Mouse (Mus musculus) ovary, postnatal 36 days (tissue): ENCODE data around the gene Dcaf11.
A peak's percentile ranks its signal among the peaks of the same experiment; 100 is the strongest.

ENCODE experiments used
- DNase-seq: peaks from one replicate; pipeline ENCODE4 v3.0.0; 2022; ENCODE audit warnings: low spot score, mixed read lengths

Dcaf11 gene

DNA sequence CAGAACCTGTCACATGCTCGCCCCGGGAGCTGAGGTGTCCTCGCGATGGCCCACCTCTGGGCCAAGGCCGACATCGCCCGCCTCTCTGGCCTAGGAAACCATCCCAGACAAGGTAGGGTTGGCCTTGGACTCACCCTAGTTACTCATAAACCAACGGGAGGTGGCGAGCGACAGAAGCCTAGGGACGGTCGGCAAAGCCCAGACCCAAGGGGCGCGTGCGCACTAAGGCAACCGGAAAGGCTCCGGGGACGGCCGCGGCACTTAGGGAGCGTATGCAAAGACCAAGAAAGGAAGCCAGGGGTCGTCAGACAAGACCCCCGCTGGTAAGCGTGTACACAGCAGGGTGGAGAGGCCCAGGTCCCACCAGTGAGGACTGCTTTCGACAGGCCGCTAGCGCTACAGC, at the start of gene Dcaf11:
Gene Dcaf11 (plus strand): TSS at position 208 of the 403 bp plus-strand sequence.
- DNase-seq, result peak; percentile 86

DNA sequence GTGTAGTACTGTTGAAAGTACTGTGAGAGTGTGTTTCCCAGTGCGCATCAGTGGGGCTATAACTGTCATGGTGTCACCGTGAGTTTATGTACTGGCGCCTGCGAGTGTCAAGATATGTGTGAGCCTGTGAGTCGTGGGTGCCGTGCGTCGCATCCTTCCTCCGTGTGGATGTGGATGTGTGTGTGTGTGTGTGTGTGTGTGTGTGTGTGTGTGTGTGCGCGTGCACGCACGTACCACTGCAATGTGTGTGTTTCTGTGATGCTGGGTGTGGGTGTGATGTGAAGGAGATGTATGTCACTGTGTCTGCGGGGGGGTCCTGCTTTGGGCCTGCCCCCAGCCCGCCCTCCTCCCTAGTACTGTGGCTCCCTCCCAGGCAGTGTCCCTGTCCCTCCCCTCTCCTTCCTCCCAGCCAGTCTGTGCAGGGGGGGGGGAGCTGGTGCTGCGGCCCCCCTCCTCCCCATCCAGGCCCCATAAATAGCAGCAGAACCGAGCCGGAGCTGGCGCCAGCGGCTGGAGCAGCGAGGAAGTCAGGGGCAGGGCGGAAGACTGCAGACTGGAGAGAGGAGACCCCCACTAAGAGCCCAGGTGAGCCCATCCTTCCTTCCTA, 49.6 kb upstream of the Dcaf11 start, which contains the start of gene Cpne6:
Gene Cpne6 (plus strand): TSS at position 321 of the 607 bp plus-strand sequence.
- DNase-seq, result no peak

DNA sequence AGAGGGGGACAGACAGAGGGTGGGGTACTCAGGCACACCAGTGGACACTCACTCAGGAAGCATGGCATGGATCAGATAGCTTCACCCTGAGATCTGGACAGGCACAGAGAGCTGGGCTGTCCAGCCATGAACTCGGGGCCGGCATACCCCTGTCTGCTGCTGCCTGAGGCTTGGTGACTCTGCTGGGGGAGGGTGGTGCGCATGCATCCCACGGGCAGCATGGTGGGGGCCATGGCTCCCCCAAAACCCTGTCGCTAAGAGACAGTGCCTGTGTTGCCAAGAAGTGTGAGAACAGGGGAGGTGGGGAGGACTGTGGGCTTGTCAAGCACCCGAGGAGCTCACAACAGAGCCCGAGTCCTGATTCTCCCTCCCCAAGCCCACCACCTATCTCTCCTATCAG, 48.8 kb upstream of the Dcaf11 start:
- DNase-seq, result no peak

DNA sequence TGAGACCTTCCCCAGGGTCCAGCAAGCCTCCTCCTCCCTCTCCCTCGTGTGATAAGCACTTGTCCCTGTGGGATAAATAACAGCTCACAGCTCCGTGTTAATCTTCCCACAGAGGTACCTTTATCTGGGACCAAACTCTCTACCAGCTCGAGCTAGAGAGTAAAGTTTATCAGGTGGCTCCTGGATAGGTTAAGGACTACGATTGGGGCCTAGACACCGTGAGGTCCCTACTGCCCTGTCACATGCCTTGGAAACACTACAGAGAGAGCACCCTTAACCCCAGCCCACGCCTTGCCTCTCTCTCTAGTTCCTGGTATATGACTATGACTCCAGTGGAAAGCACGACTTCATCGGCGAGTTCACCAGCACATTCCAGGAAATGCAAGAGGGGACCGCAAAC, 45.9 kb upstream of the Dcaf11 start:
- no peak for DNase-seq

DNA sequence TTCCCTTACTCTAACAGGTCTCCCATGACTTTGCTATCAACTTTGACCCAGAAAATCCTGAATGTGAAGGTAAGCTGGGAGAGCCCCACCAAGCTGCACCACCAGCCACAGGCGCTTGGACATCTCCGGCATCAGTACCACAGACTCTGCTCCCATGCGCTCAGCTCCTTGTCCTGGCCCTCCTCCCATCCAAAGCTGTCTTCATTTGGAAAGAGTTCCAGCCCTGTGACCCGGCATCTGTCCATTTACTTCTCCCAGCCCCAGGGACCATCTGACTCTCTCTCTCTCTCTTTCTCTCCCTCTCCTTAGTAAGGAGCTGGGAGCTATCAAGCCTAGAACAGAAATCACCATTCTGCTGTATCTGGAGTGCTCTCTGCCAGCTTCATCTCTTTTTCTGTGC, 44.0 kb upstream of the Dcaf11 start:
- no peak for DNase-seq

DNA sequence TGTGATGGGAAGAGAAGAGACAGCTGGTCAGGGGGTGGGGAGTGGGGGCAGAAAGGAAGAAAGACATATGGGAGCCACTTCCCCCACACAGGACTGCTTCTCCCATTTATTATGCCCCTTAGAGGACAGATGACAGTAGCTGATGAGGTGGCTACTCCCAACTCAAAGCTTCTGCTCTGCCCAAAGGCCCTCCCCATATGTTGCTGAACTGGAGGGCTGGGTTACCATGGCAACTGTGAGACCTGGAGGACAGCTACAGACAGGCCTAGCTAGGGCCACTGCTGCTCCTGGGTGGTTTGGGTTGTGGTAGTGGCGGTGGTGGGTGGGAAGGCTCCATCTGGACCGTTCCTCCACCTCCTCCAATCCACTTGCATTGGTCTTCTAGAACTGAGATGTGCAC, 40.9 kb upstream of the Dcaf11 start:
- no peak for DNase-seq

DNA sequence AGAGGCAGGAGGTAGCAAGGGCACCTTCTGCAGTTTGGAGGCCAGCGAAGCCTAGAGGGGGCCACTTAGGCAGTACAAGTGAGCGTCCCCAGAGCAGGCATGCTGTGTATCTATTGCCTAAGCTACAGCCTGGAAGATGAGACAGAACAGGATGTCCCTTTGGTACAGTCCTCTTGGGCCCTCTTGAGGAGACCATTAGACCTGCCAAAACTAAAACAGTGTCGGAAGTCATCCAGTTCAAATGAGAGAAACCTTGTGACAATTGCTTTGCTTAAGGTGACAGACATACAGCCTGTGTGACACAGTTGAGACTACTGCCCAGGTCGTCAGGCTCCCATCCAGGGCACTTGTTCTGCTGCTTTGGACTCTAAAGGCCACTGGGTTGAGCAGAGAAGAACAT, 40.2 kb upstream of the Dcaf11 start:
- DNase-seq, result no peak

DNA sequence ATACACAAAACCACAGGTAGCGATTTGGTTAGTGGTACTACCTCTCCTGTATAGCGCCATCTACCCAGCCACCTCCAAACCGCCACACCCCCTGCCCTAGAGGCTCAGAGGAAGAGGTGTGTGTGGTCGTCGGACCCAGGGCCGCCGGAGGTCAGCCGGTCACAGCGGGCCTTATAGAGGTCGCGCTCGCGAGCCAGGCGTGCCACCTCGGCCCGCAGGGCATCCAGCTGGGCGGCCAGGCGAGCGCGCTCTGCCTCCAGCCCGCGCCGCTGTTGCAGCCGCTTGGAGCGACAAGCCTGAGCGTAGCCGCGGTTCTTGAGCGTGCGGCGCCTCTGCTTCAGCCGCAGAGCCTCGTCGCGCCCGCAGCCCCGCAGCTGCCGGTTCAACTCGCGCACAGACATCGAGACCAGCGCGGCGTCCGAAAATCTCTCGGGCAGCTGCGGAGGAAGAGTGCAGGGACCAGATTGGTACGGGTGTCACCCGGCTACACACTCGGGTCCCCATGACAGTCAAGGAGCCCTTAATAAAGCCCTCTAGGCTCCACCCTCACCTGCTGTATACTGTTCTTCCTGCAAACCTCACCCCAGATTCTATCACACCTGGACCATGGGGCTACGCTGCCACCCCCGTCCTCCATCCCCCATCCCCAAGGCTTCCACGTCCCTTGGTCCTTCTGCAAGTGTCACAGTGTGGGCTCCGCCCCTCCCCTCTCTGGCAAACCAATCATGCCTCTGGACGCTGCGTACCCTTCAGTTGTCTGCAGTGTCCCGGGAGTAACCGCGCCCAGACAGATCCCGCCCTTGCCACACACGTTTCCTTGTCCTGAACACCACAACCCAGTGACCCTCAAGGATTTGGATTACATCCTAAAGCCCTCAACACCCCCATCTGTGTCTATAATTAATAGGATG, 39.1 kb upstream of the Dcaf11 start:
- no peak for DNase-seq

DNA sequence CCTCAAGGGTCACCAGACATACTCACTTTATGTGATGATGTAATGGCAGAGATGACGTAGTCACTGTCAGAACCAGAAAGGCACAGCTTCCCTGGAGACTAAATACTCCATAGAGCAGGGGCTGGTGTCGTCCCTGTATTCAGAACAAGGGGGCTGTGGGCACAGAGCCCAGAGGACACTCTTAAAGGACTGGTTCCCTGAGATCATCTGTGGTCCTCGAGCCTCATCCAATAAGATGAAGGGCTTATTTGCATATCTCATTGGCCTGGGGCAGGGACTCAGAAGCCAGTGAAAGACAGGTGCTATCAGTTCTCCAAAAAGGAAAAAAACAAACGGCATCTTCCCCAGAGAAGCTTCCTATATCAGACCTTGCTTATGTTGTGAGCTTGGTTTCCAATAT, 35.7 kb upstream of the Dcaf11 start:
- no peak for DNase-seq

DNA sequence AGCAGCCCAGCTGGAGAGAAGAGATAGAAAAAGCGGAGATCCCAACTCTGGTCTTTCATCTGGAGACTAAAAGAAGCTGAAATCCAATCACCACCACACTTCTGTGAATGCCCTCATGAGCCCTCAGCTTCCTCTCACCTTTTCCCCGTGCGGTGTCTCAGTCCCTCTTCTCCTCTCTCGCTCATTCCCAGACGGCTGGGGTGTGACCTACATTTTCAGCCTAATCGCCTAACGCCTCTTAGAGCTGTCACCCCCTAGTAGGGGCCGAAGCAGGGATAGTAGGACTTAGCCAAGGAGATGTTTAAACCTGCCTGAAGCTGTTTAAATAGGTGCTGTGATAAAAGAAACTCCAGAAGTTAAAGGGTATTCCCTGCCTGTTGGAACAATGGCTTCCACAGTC, 35.0 kb upstream of the Dcaf11 start, which contains the start of gene Nrl:
Gene Nrl (minus strand): TSS at position 197 of the 400 bp plus-strand sequence.
- DNase-seq, result no peak

DNA sequence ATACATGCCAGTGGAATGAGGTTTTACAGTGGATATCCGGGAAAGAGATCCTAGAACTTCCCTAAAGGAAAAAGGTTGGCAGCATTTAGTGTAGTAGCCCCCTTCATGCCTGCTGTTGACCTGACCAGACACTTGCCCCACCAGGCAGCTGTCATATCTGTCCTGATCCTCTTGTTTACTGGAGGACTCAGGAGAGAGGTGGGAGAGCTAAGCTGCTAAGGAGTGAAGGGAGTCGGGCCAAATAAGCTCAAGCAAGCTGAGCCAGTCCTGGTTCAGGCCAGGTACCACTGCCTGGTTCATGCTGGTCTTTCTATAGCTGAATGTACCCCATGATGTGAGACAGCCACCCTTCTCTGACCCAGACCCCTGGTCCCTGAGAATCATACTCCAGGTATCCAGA, 33.1 kb upstream of the Dcaf11 start:
- DNase-seq, result no peak

DNA sequence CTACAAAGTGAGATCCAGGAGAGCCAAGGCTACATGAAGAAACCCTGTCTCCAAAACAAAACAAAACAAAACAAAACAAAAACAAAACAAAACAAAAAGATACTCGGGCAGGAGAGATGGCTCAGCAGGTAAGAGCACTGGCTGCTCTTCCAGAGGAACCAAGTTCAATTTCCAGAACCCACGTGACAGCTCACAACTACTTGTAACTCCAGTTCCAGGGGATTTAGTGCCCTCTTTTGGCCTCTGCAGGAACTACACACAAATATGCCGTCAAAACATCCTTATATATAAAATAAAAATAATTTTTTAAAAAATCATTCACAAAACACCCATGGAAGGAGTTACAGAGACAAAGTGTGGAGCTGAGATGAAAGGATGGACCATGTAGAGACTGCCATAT, 31.9 kb upstream of the Dcaf11 start:
- no peak for DNase-seq

DNA sequence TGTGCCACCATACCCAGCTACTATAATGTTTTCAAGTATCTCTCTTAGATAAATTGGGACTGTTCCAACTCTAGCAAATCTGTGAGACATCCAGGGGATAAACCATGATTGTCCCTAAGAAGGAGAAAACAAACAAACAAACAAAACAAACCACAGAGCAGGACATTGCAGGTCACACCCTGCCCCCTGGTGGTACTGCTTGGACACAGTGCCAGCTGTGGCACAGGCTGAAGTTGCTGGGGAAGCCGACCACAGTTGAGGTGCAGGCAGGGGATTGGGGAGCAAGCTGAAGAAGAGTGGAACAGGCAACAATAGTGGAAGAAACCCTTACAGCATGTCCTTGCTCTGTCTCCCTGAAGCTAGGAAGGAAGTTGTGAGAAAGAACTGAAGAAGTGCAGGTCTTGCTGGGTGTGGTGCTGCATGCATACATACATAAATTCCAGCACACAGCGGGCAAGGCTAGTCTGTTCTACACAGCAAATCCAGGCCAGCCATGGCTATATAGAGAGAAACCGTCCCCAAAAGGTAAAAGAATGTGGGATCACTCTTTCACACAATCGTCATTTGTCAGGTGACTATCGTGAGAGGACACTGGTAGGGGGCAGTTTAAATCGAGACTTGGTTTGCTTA, 23.6 kb upstream of the Dcaf11 start:
- peak; percentile 37 for DNase-seq

DNA sequence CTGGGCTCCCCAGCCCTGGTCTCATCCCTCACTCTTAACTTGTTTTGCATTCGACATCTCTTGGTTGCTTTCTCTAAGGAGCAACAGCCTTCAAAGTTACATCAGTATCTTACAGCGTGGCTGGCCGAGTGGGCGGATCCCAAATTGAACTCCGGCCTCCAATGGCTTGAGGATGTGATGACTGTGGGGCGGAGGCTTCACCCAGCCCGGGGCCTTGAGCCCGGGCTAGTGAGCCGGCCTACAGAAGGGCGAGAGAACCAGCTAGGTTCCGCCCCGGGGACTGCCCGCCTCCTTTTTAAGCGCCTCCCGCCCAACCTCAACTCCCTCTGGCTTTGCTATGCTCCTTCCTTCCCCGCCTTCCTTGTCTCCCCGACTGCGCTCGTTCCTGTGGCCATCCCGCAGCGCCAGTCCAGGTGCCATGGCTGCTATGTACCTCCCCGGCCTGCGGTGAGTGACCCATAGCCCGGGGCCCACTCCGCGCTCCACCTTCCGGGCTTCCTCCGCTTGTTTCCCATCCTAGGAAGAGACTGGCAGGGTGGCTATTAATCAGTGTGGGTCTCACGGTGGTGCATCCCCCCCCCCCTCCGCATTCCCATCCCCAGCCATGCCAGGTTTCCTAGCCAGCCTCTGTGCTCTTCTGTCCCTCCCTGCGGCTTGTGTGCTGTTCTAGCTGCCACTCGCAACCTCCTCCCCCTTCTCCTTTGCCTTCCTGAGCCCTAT, 19.6 kb upstream of the Dcaf11 start, which contains the start of gene Pck2:
Gene Pck2 (plus strand): TSS at position 200 of the 720 bp plus-strand sequence.
- DNase-seq, result peak; percentile 90

DNA sequence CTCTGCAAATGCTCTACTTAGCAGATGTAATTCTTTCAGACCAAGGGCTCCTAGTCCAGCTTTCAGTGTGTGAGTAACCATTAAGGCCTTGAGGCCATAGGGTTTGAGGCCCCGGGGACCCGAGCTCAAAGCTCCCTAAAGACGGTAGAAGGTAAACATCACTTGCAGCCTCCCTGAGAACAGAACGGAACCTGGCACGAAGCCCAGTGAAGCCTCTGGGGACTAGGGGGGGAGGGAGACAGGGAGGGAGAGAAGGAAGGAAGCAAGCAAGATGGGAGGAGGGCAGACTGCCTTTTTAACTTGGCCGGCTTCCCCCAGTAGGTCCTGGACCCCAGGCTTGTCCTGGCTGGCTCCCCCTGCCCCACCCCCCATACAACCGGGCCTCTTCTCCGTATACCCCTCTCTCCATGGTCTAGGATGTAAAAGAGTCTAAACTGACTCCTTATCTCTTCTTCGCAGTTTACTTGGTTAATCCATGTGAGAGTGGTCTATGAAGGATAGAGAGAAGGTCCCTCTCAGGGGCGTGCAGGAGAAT, 19.0 kb upstream of the Dcaf11 start:
- DNase-seq, result peak; percentile 82

DNA sequence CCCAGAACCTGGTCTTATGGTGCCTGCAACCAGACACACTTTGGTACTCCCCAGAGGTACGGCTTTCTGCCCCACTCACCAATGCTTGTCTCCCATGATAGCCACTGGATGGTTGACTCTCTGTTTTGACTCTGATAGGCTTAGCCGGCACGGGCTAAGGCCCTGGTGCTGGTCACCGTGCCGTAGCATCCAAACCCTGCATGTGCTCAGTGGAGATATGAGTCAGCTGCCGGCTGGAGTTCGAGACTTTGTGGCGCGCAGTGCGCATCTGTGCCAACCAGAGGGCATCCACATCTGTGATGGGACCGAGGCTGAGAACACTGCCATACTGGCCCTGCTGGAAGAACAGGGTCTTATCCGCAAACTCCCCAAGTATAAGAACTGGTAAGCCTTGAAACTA, 17.5 kb upstream of the Dcaf11 start:
- DNase-seq, result no peak

DNA sequence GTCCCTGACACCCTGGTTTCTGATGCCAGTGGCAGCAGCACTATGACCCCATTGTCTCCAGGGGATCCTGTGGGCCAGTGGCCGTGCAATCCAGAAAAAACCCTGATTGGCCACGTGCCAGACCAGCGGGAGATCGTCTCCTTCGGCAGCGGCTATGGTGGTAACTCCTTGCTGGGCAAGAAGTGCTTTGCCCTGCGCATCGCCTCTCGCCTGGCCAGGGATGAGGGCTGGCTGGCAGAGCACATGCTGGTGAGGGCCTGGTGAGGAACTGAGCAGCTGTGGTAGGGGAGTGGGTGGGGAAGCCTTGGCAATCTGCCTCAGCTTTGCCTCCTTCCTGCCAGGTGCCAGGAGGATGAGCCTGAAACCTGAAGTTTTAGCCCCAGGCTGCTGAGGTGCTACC, 15.5 kb upstream of the Dcaf11 start:
- peak; percentile 19 for DNase-seq

DNA sequence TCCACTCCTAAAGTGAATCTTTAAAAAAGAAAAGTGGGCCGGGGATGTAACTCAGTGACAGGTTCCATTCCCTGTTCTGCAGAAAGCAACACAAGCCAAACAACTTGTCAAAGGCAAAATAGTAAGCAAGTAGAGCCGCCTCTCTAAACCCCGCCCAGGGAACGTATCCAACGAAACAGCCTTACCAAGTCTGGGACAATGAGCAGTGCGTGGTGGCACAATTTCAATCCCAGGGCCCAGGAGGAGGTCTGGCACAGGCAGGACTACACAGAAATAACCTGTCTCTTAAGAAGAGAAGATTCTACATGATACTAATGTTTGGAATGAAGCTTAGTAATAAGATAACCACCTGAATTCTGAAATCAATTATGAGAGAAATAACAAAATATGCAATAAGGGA, 9.6 kb upstream of the Dcaf11 start:
- DNase-seq, result no peak

DNA sequence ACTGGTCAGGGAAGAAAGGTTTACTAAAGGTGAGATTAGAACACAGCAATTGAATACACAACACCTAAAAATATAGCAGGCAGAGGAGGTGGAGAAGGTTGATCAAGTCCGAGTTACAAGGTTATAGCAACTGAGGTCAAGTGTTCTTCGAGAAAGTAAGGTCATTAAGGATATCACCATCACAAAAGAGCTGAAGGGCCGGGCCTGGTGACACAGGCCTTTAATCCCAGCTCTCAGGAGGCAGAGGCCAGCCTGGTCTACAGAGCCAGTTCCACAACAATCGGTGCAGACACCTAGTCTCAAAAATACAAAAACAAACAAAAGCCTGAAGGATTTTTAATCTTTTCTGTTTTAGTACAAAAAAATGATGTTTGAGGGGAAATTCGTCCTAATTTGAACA, 8.5 kb upstream of the Dcaf11 start:
- DNase-seq, result no peak

DNA sequence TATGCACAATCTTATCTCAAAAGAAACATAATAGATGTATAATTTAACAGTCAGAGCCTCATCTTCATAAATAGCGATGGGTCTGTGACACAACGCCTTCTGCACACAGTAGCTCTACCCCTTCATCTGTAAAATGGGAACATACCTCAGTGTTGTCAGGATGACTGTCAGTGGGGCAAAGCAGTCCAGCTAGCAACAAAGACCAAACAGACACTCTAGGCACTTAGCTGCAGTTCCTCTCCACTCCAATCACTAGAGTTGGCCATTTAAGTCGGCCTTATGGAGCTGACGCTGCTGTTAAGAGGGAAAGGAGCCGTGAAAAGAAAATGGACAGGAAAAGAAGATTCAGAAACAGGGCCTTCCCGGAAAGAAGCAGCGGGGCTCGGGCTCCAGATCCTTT, 8.0 kb upstream of the Dcaf11 start:
- no peak for DNase-seq

DNA sequence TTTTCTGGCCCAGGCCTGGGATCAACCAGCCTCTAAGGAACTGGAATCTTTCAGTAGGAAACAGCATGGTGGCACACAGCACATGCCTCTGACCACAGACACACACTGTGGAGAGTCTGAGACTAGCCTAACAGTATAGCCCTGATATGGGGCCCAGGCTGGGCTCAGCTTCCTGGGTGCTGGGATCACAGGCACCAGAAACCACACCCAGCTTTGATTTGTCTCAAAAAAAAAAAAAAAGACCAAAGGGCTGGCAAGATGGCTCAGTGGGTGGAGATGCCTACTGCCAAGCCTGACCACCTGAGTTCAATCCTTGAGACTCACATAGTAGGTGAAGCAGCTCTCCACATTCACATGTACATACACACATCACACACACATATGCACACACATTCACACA, 5.2 kb upstream of the Dcaf11 start:
- DNase-seq, result no peak

DNA sequence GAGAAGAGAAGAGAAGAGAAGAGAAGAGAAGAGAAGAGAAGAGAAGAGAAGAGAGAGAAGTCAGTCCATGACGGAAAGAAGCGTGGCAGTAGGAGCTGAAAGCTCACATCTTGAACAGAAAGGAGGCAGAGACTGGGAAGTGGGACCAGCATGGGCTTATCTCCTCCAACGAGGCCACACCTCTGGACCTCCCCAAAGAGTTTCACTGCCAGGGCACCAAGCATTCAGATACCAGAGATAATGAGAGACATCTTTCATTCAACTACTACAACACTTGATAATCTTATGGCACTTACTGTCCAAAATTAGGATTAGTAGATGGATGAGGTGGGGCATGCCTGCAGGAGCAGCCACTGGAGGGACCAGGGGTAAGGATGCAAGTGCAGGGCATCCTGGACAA, 4.0 kb upstream of the Dcaf11 start:
- no peak for DNase-seq
